Mouse (Mus musculus) heart, embryonic 14.5 days (tissue): Measurements from ENCODE around the gene Acsf3. TPM values are rescaled to one million over a fixed set of nuclear protein-coding genes. Genes with fewer than 3 reads are reported as not detected.

Source experiments
- ATAC-seq: fragments of 200-750 bp; cut with Nextera tagmentation; 2 replicates; pipeline ENCODE4 v1.8.0; 2017; ENCODE audit warnings: low read depth, moderate TSS enrichment; ENCODE audit not compliant: insufficient number of reproducible peaks, insufficient read depth, low FRiP score
- H3K27ac ChIP-seq, 2 experiments: fragments of 200-500 bp in 1 of 2; fragments of 300-500 bp in 1 of 2; sonication (generic) in 1 of 2; replicated peaks in 1 of 2; 2 replicates each; pipeline ENCODE4 v1.5.1; 2012 to 2014; ENCODE audit warnings: low read depth in 2 of 2, low read length in 2 of 2, control low read depth in 1 of 2, mild to moderate bottlenecking in 1 of 2, mixed read lengths in 1 of 2; ENCODE audit not compliant: control insufficient read depth in 1 of 2, insufficient read depth in 1 of 2
- H3K27me3 ChIP-seq: fragments of 300-500 bp; sonication (generic); 2 replicates; pipeline ENCODE4 v1.6.1; 2014; ENCODE audit warnings: mild to moderate bottlenecking, low read length, control low read depth; ENCODE audit not compliant: control insufficient read depth, insufficient read depth
- H3K36me3 ChIP-seq: fragments of 300-500 bp; sonication (generic); 2 replicates; pipeline ENCODE4 v1.6.1; 2014; ENCODE audit warnings: mild to moderate bottlenecking, control low read depth, low read length, mixed read lengths; ENCODE audit not compliant: control insufficient read depth, insufficient read depth
- H3K4me1 ChIP-seq, 2 experiments: fragments of 200-500 bp in 1 of 2; fragments of 300-500 bp in 1 of 2; sonication (generic) in 1 of 2; 2 replicates each; pipeline ENCODE4 v1.6.1; 2012 to 2014; ENCODE audit warnings: low read length in 2 of 2, control low read depth in 1 of 2, mixed read lengths in 1 of 2; ENCODE audit not compliant: control insufficient read depth in 2 of 2, insufficient read depth in 2 of 2
- H3K4me2 ChIP-seq: fragments of 300-500 bp; sonication (generic); 2 replicates; pipeline ENCODE4 v1.6.1; 2014; ENCODE audit warnings: mild to moderate bottlenecking, low read length
- H3K4me3 ChIP-seq, 2 experiments: fragments of 200-500 bp in 1 of 2; fragments of 300-500 bp in 1 of 2; sonication (generic) in 1 of 2; 2 replicates each; pipeline ENCODE4 v1.5.1; 2012 to 2014; ENCODE audit warnings: low read length in 2 of 2, mild to moderate bottlenecking in 2 of 2, control low read depth in 1 of 2, low read depth in 1 of 2, moderate library complexity in 1 of 2; ENCODE audit not compliant: control insufficient read depth in 1 of 2, insufficient read depth in 1 of 2
- H3K9ac ChIP-seq: fragments of 300-500 bp; sonication (generic); 2 replicates; pipeline ENCODE4 v1.6.1; 2014; ENCODE audit warnings: mild to moderate bottlenecking, low read length
- H3K9me3 ChIP-seq: fragments of 300-500 bp; sonication (generic); 2 replicates; pipeline ENCODE4 v1.6.1; 2016; ENCODE audit warnings: low read length, control low read depth; ENCODE audit not compliant: control insufficient read depth
- WGBS: fragments of 180-500 bp; shearing (Covaris S2); extraction: QIAGEN DNeasy Blood & Tissue Kit; methylation state at CpG from one replicate; pipeline ENCODE4 v1.1.7; 2014; 5-methylcytosine and 5-hydroxymethylcytosine counted together
- polyA plus RNA-seq: library from polyadenylated mRNA; unstranded; fragments of >200 nt; fragmentation: Nextera tagmentation; extraction: Ambion mirVana; gene quantifications from 2 replicates; pipeline ENCODE4 v1.2.1, GENCODE M21; 2014

The Acsf3 gene
- 15.1 and 15.4 TPM in 2 replicates for polyA plus RNA-seq

DNA sequence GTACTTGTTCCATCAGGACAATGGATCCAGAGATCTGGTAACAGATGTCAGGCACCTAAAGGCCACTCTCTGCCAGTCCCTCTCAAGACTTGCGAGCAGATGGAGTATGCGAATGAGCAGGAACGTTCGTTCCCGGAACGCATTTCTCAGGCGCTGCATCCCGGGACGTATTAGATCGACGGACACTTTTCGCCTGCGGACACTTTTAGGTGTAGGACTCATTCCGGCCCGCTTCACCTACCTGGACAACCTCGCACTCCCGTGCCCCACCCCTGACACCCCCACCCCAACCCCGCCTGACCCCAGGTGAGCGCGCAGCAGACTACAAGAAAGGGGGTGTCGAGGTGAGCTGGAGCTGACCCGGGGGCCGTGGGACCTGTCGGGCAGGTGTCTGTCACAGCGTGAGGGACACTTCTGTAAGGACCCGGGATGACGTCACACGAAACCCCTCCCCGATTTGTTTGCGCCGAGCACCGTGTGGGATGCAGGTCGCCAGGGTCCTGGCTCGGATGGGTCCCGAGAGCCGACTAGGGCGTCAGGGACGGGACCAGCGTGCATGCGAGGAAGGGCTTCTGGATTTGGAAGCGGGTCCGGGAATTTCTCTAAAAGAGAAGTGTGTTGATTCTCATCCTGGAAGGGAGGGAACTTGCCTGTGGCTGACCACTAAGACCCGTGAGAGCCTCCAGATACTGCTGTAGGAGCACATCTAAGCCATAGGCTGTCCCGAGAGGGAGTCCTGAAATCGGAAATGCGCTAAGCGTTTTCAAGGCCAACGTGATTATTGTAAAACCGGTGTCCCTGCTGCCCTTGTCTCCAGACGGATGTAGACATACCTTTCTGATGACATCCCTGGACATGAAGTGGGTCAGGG is at the start of gene Acsf3:
Gene Acsf3 (plus strand): TSS at position 202 of the 871 bp plus-strand sequence.
- ATAC-seq, result peak; percentile 19
- Histone ChIP-seq H3K4me2 (peak within 1 kb of the TSS; percentile 92), H3K27ac (0 out of 4 replicates have a peak within 1 kb of the TSS, but pooled peaks of 1 of the 2 experiments have one; percentile 17), H3K4me3 (peak within 1 kb of the TSS; percentile 79 to 88), H3K27me3 (peaks cover 27% of the 10 kb centered on the region; the same call in 1 of the 2 replicates), H3K9ac (peak within 1 kb of the TSS; percentile 91), H3K9me3 (no peaks in the 10 kb centered on the region), H3K36me3 (0 out of 2 replicates have a peak, but pooled peaks cover 6% of the 10 kb centered on the region), H3K4me1 (peaks cover 3 to 5% of the 10 kb centered on the region in 2 experiments)
- WGBS, result 3% methylated on average over 50 of the region's 50 CpGs

DNA sequence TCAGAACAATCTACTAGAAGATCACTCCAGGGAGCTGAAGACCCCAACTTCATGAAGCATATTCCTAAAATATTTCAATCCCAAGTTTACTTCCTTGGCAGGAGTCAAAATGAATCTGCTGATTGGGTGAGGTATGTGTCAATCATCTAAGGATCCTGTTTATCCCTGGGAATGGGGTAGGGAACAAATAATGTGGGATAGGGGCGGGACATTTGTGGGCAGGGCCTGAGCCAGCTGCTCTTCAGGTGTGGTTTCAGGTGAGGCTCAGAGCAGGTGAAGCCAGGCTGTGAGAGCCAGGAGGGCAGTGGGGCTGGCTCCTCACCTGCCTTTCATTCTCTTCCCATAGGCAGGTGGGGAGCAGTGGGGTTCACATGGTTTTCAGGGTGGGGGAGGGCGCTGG is 48.5 kb upstream of the Acsf3 start:
- 55% methylated on average over 2 of the region's 2 CpGs for WGBS
- Histone ChIP-seq H3K9ac (no peak overlapping the region), H3K36me3 (no peaks in the 10 kb centered on the region), H3K9me3 (no peaks in the 10 kb centered on the region), H3K4me1 (peaks cover 3% of the 10 kb centered on the region in 2 experiments; a peak in 3 of 4 replicates), H3K27ac (no peak overlapping the region), H3K4me3 (no peak overlapping the region), H3K4me2 (no peak overlapping the region), H3K27me3 (peaks cover 4% of the 10 kb centered on the region; the same call in 1 of the 2 replicates)
- no peak for ATAC-seq

DNA sequence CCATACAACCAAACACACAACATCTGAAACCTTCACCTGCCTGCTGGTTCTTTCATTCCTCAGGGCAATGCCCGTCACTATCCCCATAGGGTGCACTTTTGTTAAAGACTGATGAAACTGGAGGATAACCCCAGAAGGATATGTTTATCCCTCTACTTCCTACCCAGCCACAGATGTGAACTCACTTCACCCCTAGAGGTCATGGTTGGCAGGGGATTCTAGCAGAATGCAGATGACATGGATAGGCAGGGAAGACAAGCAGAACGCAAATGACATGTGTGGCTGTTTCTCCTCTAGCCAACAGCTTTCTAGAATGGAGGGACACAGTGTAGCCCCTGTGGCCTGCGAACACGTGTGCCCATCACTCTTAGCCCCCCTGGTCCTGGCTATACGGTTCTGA is 47.9 kb upstream of the Acsf3 start:
- Histone ChIP-seq H3K4me2 (no peak overlapping the region), H3K4me1 (peaks cover 0 to 3% of the 10 kb centered on the region in 2 experiments; a peak in 2 of 4 replicates), H3K9ac (no peak overlapping the region), H3K36me3 (no peaks in the 10 kb centered on the region), H3K27ac (no peak overlapping the region), H3K4me3 (no peak overlapping the region), H3K9me3 (no peaks in the 10 kb centered on the region), H3K27me3 (peaks cover 4% of the 10 kb centered on the region; the same call in 1 of the 2 replicates)
- ATAC-seq, result no peak
- 75% methylated on average over 5 of the region's 5 CpGs for WGBS

DNA sequence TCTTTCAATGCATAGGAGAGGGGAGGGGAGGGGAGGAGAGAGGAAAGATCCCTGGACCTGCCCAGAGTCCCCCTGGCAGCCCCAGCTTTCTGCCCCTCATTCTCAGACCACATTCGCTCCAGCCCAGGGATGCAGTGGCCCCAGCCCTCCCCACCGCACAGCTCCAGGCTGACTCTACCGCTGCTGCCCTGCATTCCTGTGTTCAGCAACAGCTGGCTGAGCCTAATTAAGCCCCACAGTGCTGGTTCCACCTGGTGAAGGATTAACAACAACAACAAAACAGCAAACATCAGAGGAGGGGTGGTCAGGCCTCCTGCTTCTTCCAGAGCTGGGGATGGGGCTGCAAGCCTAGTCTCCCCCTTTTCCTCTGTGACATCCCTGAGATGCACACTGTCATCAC is 46.7 kb upstream of the Acsf3 start:
- ATAC-seq, result no peak
- H3K9ac ChIP-seq, result no peak overlapping the region
- no peak overlapping the region for H3K4me3 ChIP-seq
- H3K27me3 ChIP-seq, result peaks cover 11% of the 10 kb centered on the region
- no peak overlapping the region for H3K27ac ChIP-seq
- peaks cover 0 to 3% of the 10 kb centered on the region in 2 experiments; a peak in 2 of 4 replicates for H3K4me1 ChIP-seq
- no peaks in the 10 kb centered on the region for H3K9me3 ChIP-seq
- no peaks in the 10 kb centered on the region for H3K36me3 ChIP-seq
- H3K4me2 ChIP-seq, result no peak overlapping the region
- WGBS, result 37% methylated on average over 3 of the region's 3 CpGs

DNA sequence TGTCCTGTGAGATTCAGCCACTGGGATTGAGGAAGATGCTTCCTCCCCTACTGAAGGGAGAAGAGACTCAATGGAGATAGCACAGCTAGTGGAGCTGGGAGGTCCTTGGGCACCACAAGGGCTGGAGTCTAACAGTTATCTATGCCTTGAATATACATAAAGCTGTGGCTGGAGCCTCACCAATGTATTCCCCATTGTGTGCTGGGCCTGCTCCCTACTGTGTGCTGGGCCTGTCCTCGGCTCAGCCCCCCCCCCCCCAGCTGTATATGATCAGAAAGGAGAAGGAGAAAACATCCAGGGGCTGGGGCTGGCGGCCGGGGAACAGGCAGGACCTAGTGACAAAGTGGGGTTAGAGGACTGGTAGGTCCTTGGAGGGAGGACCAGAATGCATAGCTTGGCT is 40.2 kb upstream of the Acsf3 start:
- Histone ChIP-seq H3K4me3 (no peak overlapping the region), H3K27me3 (peaks cover 34% of the 10 kb centered on the region), H3K9ac (no peak overlapping the region), H3K4me1 (peaks cover 24% of the 10 kb centered on the region in 2 experiments), H3K27ac (no peak overlapping the region), H3K4me2 (peak overlapping the region; percentile 47; the same call in 1 of the 2 replicates), H3K9me3 (no peaks in the 10 kb centered on the region), H3K36me3 (no peaks in the 10 kb centered on the region)
- WGBS, result 57% methylated on average over 3 of the region's 3 CpGs
- ATAC-seq, result no peak

DNA sequence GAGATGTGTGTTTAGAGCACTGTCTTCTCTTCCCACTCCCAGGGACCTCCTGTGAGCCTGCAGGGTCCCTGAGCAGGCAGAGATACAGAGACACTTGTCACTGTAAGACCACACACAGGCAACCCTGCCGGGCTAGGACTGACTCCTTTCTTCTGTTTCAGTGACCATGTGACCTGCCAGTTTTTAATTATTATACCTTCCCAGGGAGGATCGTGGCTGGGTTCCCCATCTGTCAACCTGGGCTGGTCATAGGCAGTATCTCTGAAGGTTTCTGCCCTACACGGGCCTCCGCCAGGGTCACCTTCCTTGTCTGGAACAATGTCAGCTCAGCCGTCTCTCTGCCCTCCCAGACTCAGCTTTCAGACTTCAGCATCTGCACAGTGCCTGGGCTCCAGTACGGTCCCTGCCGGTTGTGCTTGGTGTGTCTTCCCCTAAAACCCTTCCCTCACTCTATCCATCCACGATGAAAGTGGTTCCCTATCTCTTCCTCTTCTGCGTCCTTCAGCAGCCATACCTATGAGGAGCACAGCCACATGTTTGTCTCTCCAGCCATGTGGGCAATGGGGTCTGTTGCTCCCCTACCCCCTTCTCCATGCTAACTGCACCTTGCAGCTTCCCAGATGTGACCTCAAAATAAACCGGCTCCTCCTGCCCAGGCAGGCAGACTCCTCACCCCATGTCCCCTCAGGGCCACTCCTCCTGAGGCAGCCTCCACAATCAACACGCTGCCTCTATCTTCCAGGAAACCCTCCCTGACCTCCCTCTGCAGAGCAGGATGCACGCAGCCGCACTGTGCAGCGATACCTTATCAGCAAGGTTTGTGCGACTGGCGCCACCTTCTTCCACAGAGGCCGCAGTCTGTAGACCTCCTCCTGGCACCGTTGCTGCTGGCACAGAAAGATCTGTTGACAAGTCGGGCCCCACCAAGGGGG is 39.5 kb upstream of the Acsf3 start:
- H3K27ac ChIP-seq, result peak overlapping the region in 1 of 2 experiments; percentile 61; a peak in 2 of 4 replicates
- ATAC-seq, result peak; percentile 85
- H3K27me3 ChIP-seq, result peaks cover 41% of the 10 kb centered on the region
- H3K9ac ChIP-seq, result no peak overlapping the region
- peak overlapping the region; percentile 47 for H3K4me2 ChIP-seq
- no peaks in the 10 kb centered on the region for H3K9me3 ChIP-seq
- peaks cover 24% of the 10 kb centered on the region in 2 experiments for H3K4me1 ChIP-seq
- H3K4me3 ChIP-seq, result peak overlapping the region in 1 of 2 experiments; percentile 4; a peak in 1 of 4 replicates
- 4% methylated on average over 19 of the region's 19 CpGs for WGBS
- no peaks in the 10 kb centered on the region for H3K36me3 ChIP-seq

DNA sequence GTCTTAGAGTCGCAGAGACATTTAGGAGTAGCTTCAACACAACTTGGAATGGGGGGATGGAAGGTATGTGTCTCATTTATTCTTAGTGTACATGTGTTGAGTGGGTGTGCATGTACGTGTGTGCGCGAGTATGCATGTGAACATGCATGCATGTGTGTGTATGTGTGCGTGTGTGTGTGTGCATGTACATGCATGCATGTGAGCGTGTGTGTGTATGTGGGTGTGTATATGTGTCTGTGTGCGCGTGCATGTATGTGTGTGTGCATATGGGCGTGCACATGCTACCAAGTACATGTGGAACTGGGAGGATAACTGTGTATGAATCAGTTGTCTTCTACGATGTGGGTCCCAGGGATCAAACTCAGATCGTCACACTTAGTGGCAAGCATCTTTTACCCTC is 38.7 kb upstream of the Acsf3 start:
- Histone ChIP-seq H3K4me3 (peak overlapping the region in 1 of 2 experiments; percentile 4; a peak in 1 of 4 replicates), H3K27me3 (peaks cover 49% of the 10 kb centered on the region), H3K36me3 (no peaks in the 10 kb centered on the region), H3K9me3 (no peaks in the 10 kb centered on the region), H3K9ac (no peak overlapping the region), H3K27ac (peak overlapping the region in 1 of 2 experiments; percentile 6; a peak in 1 of 4 replicates), H3K4me2 (peak overlapping the region; percentile 47), H3K4me1 (peaks cover 24% of the 10 kb centered on the region in 2 experiments)
- ATAC-seq, result no peak
- 79% methylated on average over 11 of the region's 11 CpGs for WGBS
